Mouse (Mus musculus) cortical plate, adult 2 months (tissue): ENCODE data around the gene Rmnd5b.
"Not testable (repeated sequence)": the region's sequence is repeated elsewhere in the genome, so short reads cannot be mapped to it uniquely, and the experiment has no call there.

Source experiments
- CTCF ChIP-seq: fragments of 200-500 bp; IDR thresholded peaks from 2 replicates; pipeline ENCODE4 v1.5.1; 2011; ENCODE audit warnings: mild to moderate bottlenecking, control low read depth, low read length; ENCODE audit not compliant: insufficient read depth; ENCODE audit errors: extremely low read depth
- POLR2A ChIP-seq: fragments of 200-500 bp; IDR thresholded peaks from 2 replicates; pipeline ENCODE4 v1.6.1; 2011; ENCODE audit warnings: mild to moderate bottlenecking, low read length, control low read depth; ENCODE audit not compliant: insufficient read depth; ENCODE audit errors: extremely low read depth

DNA sequence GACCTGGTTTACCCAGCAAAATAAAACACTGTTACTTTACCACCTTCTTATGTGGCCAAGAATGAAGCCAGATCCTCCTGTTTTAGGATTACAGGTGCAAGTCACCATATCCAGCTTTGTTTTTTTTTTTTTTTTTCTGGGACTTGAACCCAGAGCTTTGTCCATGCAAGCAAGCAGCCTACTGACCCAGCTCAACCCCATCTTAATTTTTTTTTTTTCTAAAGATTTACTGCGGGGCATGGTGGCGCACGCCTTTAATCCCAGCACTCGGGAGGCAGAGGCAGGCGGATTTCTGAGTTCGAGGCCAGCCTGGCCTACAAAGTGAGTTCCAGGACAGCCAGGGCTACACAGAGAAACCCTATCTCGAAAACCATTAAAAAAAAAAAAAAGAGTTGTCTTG, 19.6 kb downstream of the Rmnd5b start:
- TF ChIP-seq POLR2A, CTCF: not testable (repeated sequence)
